Mouse (Mus musculus): Measurements from ENCODE around the gene Gm10570.

- TF ChIP-seq POLR2A (IDR thresholded peaks at IDR 0.05; ENCODE audit: borderline replicate concordance, insufficient read depth, low read length) (no peak), CTCF (IDR thresholded peaks at IDR 0.05; ENCODE audit: borderline replicate concordance, insufficient read depth, low read depth, low read length) (no peak)
These were observed 17.0 kb upstream of the Gm10570 start for GRCm38 (mm10) chr4:130325446-130325845.
